Mouse (Mus musculus): ENCODE results near the gene Tbc1d10c.
A peak's percentile ranks its signal among the peaks of the same experiment; 100 is the strongest.

The Tbc1d10c gene

GRCm38 (mm10) chr19:4190831-4191334 lies at the start of gene Tbc1d10c:
Gene Tbc1d10c, minus strand, starts transcription at chr19:4191284.
- DNase-seq (ENCODE audit: low spot score): peak; percentile 76

- DNase-seq (ENCODE audit: low spot score): no peak
These were observed 49.2 kb upstream of the Tbc1d10c start for GRCm38 (mm10) chr19:4240247-4240668.

- no peak for DNase-seq (ENCODE audit: low spot score)
These were observed 43.5 kb upstream of the Tbc1d10c start for GRCm38 (mm10) chr19:4234548-4234947.

GRCm38 (mm10) chr19:4232651-4233050 lies 41.6 kb upstream of the Tbc1d10c start:
- no peak for DNase-seq (ENCODE audit: low spot score)

- DNase-seq (ENCODE audit: low spot score): peak; percentile 79
These were observed 41.1 kb upstream of the Tbc1d10c start for GRCm38 (mm10) chr19:4232186-4232572.

- peak; percentile 99 for DNase-seq (ENCODE audit: low spot score)
These were observed 40.4 kb upstream of the Tbc1d10c start, which contains the start of gene Pold4 for GRCm38 (mm10) chr19:4231253-4232185. Gene Pold4, plus strand, starts transcription at chr19:4231899.

- no peak for DNase-seq (ENCODE audit: low spot score)
These were observed 39.3 kb upstream of the Tbc1d10c start for GRCm38 (mm10) chr19:4230415-4230814.

GRCm38 (mm10) chr19:4229451-4230076 lies 38.5 kb upstream of the Tbc1d10c start:
- DNase-seq (ENCODE audit: low spot score): no peak

- no peak for DNase-seq (ENCODE audit: low spot score)
These were observed 37.8 kb upstream of the Tbc1d10c start for GRCm38 (mm10) chr19:4228891-4229290.

GRCm38 (mm10) chr19:4227894-4228678 lies 37.0 kb upstream of the Tbc1d10c start:
- DNase-seq (ENCODE audit: low spot score): peak; percentile 86

GRCm38 (mm10) chr19:4227446-4227845 lies 36.4 kb upstream of the Tbc1d10c start:
- DNase-seq (ENCODE audit: low spot score): no peak

GRCm38 (mm10) chr19:4226779-4227178 lies 35.7 kb upstream of the Tbc1d10c start:
- no peak for DNase-seq (ENCODE audit: low spot score)

GRCm38 (mm10) chr19:4222165-4222564 lies 31.1 kb upstream of the Tbc1d10c start:
- DNase-seq (ENCODE audit: low spot score): peak; percentile 34

GRCm38 (mm10) chr19:4220957-4221743 lies 30.1 kb upstream of the Tbc1d10c start:
- DNase-seq (ENCODE audit: low spot score): peak; percentile 51

GRCm38 (mm10) chr19:4220416-4220815 lies 29.3 kb upstream of the Tbc1d10c start:
- peak; percentile 54 for DNase-seq (ENCODE audit: low spot score)

GRCm38 (mm10) chr19:4219943-4220342 lies 28.9 kb upstream of the Tbc1d10c start:
- DNase-seq (ENCODE audit: low spot score): no peak

- no peak for DNase-seq (ENCODE audit: low spot score)
These were observed 27.7 kb upstream of the Tbc1d10c start for GRCm38 (mm10) chr19:4218784-4219183.

GRCm38 (mm10) chr19:4218293-4218692 lies 27.2 kb upstream of the Tbc1d10c start:
- no peak for DNase-seq (ENCODE audit: low spot score)

GRCm38 (mm10) chr19:4217855-4218254 lies 26.8 kb upstream of the Tbc1d10c start:
- no peak for DNase-seq (ENCODE audit: low spot score)

GRCm38 (mm10) chr19:4217140-4217539 lies 26.1 kb upstream of the Tbc1d10c start:
- DNase-seq (ENCODE audit: low spot score): no peak

- peak; percentile 48 for DNase-seq (ENCODE audit: low spot score)
These were observed 25.1 kb upstream of the Tbc1d10c start for GRCm38 (mm10) chr19:4216041-4216685.
